In genomic region chr2:6498101-6498500, GRCm38 (mm10) we compare ENCODE assay signal across 18 mouse cellular contexts.
DNase-seq lines count a peak whose midpoint lies in the region; ATAC-seq lines count a peak whose summit lies in the region.
"Had no signal": no experiment of that assay in that cellular context is flagged by ENCODE, and none has a peak within 500 bp of the region (broad histone marks: within the 10 kb centered on the region; RNA-seq: fewer than 3 reads in every experiment).

No protein-coding gene starts in this region.

- no peaks in the 10 kb centered on the region for H3K9me3 ChIP-seq in limb, embryonic 12.5 days
- no peaks in the 10 kb centered on the region for H3K9me3 ChIP-seq in limb, embryonic 10.5 days (replicated peaks)
- no peaks in the 10 kb centered on the region for H3K9me3 ChIP-seq in embryonic facial prominence, embryonic 13.5 days
- H3K9me3 ChIP-seq: embryonic facial prominence, embryonic 15.5 days; forebrain, embryonic 10.5 days; hindbrain, embryonic 13.5 days had no signal

- H3K9ac ChIP-seq in limb, embryonic 12.5 days (replicated peaks) = no peak overlapping the region
- no peak overlapping the region for H3K9ac ChIP-seq in embryonic facial prominence, embryonic 13.5 days
- H3K9ac ChIP-seq: embryonic facial prominence, embryonic 15.5 days; hindbrain, embryonic 13.5 days had no signal

- H3K4me2 ChIP-seq in limb, embryonic 12.5 days = no peak overlapping the region
- no peak overlapping the region for H3K4me2 ChIP-seq in embryonic facial prominence, embryonic 13.5 days
- H3K4me2 ChIP-seq: embryonic facial prominence, embryonic 15.5 days; hindbrain, embryonic 13.5 days had no signal

- H3K36me3 ChIP-seq in limb, embryonic 12.5 days = no peaks in the 10 kb centered on the region
- H3K36me3 ChIP-seq in limb, embryonic 10.5 days = no peaks in the 10 kb centered on the region
- H3K36me3 ChIP-seq in embryonic facial prominence, embryonic 13.5 days = no peaks in the 10 kb centered on the region
- H3K36me3 ChIP-seq: embryonic facial prominence, embryonic 15.5 days; forebrain, embryonic 10.5 days; hindbrain, embryonic 13.5 days had no signal

- H3K4me3 ChIP-seq in limb, embryonic 12.5 days (replicated peaks) = no peak overlapping the region
- no peak overlapping the region for H3K4me3 ChIP-seq in limb, embryonic 10.5 days
- no peak overlapping the region for H3K4me3 ChIP-seq in embryonic facial prominence, embryonic 13.5 days
- H3K4me3 ChIP-seq: embryonic facial prominence, embryonic 15.5 days; erythroblast, embryonic 14.5 days; forebrain, embryonic 10.5 days; hindbrain, embryonic 13.5 days had no signal

- H3K27me3 ChIP-seq in limb, embryonic 12.5 days = no peaks in the 10 kb centered on the region
- no peaks in the 10 kb centered on the region for H3K27me3 ChIP-seq in limb, embryonic 10.5 days (ENCODE audit: low read depth, poor library complexity, severe bottlenecking)
- H3K27me3 ChIP-seq in embryonic facial prominence, embryonic 13.5 days = no peaks in the 10 kb centered on the region
- H3K27me3 ChIP-seq: embryonic facial prominence, embryonic 15.5 days had no signal

- DNase-seq in limb, embryonic 10.5 days (ENCODE audit: low spot score) = no peak
- peak; percentile 24 for DNase-seq in testis, postnatal 10 days (ENCODE audit: low spot score)
- no peak for DNase-seq in testis, postnatal 14 days (ENCODE audit: low spot score)
- no peak for DNase-seq in adipocyte (ENCODE audit: low spot score)
- DNase-seq: adrenal gland, postnatal 10 days; cerebellum, adult 11 months; cerebellum, adult 9-10 months; cerebellum, postnatal 25 days; gastrocnemius, postnatal 10 days; heart, postnatal 10 days had no signal

- 0 out of 2 replicates have a peak overlapping the region, but pooled peaks have one; percentile 23 for H3K27ac ChIP-seq in limb, embryonic 12.5 days
- no peak overlapping the region for H3K27ac ChIP-seq in limb, embryonic 10.5 days
- H3K27ac ChIP-seq in embryonic facial prominence, embryonic 13.5 days = peak overlapping the region; percentile 34; the same call in 1 of the 2 replicates
- H3K27ac ChIP-seq: embryonic facial prominence, embryonic 15.5 days; forebrain, embryonic 10.5 days; hindbrain, embryonic 13.5 days; hindbrain, postnatal 0 days had no signal

- no peak for ATAC-seq in limb, embryonic 12.5 days (ENCODE audit: insufficient number of reproducible peaks, insufficient read depth, low FRiP score, low TSS enrichment, low read depth)
- ATAC-seq in embryonic facial prominence, embryonic 13.5 days (ENCODE audit: insufficient number of reproducible peaks, insufficient read depth, low FRiP score, low TSS enrichment, low read depth) = no peak
- ATAC-seq: forebrain, embryonic 16.5 days; hindbrain, postnatal 0 days had no signal

- WGBS in limb, embryonic 12.5 days = 79% methylated on average over 12 of the region's 12 CpGs
- WGBS in limb, embryonic 10.5 days = 87% methylated on average over 12 of the region's 12 CpGs
- 69% methylated on average over 12 of the region's 12 CpGs for WGBS in embryonic facial prominence, embryonic 13.5 days

- peaks cover 12% of the 10 kb centered on the region; the same call in 1 of the 2 replicates for H3K4me1 ChIP-seq in limb, embryonic 12.5 days (replicated peaks)
- H3K4me1 ChIP-seq in limb, embryonic 10.5 days = peaks cover 15% of the 10 kb centered on the region; the same call in 1 of the 2 replicates
- H3K4me1 ChIP-seq in embryonic facial prominence, embryonic 13.5 days = peaks cover 11% of the 10 kb centered on the region; the same call in 1 of the 2 replicates
- H3K4me1 ChIP-seq: forebrain, embryonic 10.5 days; hindbrain, embryonic 13.5 days had no signal
